Mouse (Mus musculus) megakaryocyte, embryonic 14.5 days (primary cell): ENCODE data around the gene Hacl1.

Source experiments
- FLI1 ChIP-seq: IDR thresholded peaks from 2 replicates; pipeline ENCODE4 v1.6.1; 2012; ENCODE audit warnings: low read length, inconsistent platforms, mixed read lengths
- GATA1 ChIP-seq: IDR thresholded peaks from 3 replicates; pipeline ENCODE4 v1.6.1; 2012; ENCODE audit warnings: mixed read lengths, low read length, inconsistent platforms, borderline replicate concordance

DNA sequence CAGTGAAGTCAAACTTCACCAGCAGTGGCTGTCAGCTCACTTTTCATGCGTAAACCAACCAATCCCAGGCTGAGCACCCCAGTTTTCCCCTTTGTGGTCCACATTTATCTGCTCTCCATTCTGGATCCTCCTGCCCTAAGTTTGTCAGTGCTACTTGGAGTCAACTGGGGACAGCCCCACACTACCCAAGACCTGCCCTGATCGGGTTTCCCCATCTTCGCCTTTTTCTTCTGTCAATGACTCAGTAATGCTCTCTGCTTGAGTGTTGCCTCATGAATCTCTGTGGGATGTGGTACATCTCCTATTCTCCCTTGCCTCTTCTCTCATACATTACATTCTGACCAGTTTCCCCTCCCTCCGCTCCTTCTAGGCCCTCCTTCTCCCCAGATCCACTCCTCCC is 43.6 kb downstream of the Hacl1 start:
- no peak for TF ChIP-seq GATA1
- no peak for TF ChIP-seq FLI1
